Mouse (Mus musculus) lung, postnatal 0 days (tissue): Measurements from ENCODE around the gene Adad1. TPM values are rescaled to one million over a fixed set of nuclear protein-coding genes. Genes with fewer than 3 reads are reported as not detected.

ENCODE experiments used
- ATAC-seq: fragments of 200-750 bp; cut with Nextera tagmentation; 2 replicates; pipeline ENCODE4 v1.8.0; 2017; ENCODE audit warnings: moderate library complexity
- DNase-seq: peaks from one replicate; pipeline ENCODE4 v3.0.0-alpha.2; 2016; ENCODE audit warnings: low spot score
- H3K27ac ChIP-seq: fragments of 300-500 bp; sonication (generic); 2 replicates; pipeline ENCODE4 v1.5.1; 2014; ENCODE audit warnings: antibody characterized with exemption, mild to moderate bottlenecking, low read length, mixed read lengths
- H3K27me3 ChIP-seq: fragments of 300-500 bp; sonication (generic); replicated peaks from 2 replicates; pipeline ENCODE4 v1.6.1; 2014; ENCODE audit warnings: low read length, mixed read lengths; ENCODE audit not compliant: insufficient read depth
- H3K36me3 ChIP-seq: fragments of 300-500 bp; sonication (generic); 2 replicates; pipeline ENCODE4 v1.6.1; 2014; ENCODE audit warnings: low read length, mixed read lengths; ENCODE audit not compliant: insufficient read depth
- H3K4me1 ChIP-seq: fragments of 300-500 bp; sonication (generic); 2 replicates; pipeline ENCODE4 v1.6.1; 2014; ENCODE audit warnings: antibody characterized with exemption, low read depth, low read length, mixed read lengths; ENCODE audit not compliant: insufficient read depth
- H3K4me2 ChIP-seq: fragments of 300-500 bp; sonication (generic); replicated peaks from 2 replicates; pipeline ENCODE4 v1.6.1; 2014; ENCODE audit warnings: low read depth, mild to moderate bottlenecking, low read length, moderate library complexity, mixed read lengths
- H3K4me3 ChIP-seq: fragments of 300-500 bp; sonication (generic); 2 replicates; pipeline ENCODE4 v1.5.1; 2014; ENCODE audit warnings: low read depth, low read length
- H3K9ac ChIP-seq: fragments of 300-500 bp; sonication (generic); replicated peaks from 2 replicates; pipeline ENCODE4 v1.6.1; 2014; ENCODE audit warnings: low read depth, mild to moderate bottlenecking
- H3K9me3 ChIP-seq: fragments of 300-500 bp; sonication (generic); 2 replicates; pipeline ENCODE4 v1.6.1; 2016; ENCODE audit warnings: low read length, mixed read lengths
- CTCF ChIP-seq: IDR thresholded peaks from 2 replicates; pipeline ENCODE4 v1.5.1; 2016; ENCODE audit warnings: antibody characterized with exemption, mild to moderate bottlenecking
- EP300 ChIP-seq: IDR thresholded peaks from 2 replicates; pipeline ENCODE4 v1.6.1; 2016; ENCODE audit warnings: antibody characterized with exemption, mild to moderate bottlenecking, control low read depth
- WGBS: fragments of 180-500 bp; shearing (Covaris S2); extraction: QIAGEN DNeasy Blood & Tissue Kit; methylation state at CpG from one replicate; pipeline ENCODE4 v1.1.7; 2014; 5-methylcytosine and 5-hydroxymethylcytosine counted together
- polyA plus RNA-seq: library from polyadenylated mRNA; unstranded; fragments of >200 nt; fragmentation: Nextera tagmentation; extraction: Ambion mirVana; gene quantifications from 2 replicates; pipeline ENCODE4 v1.2.1, GENCODE M21; 2015

The Adad1 gene
- polyA plus RNA-seq, 1 experiment from 2014 or later: not detected

GRCm38 (mm10) chr3:37153004-37153403, 89.7 kb downstream of the Adad1 start:
- no peaks in the 10 kb centered on the region for H3K4me1 ChIP-seq
- no peak overlapping the region for H3K9ac ChIP-seq
- no peak for ATAC-seq
- H3K36me3 ChIP-seq: no peaks in the 10 kb centered on the region
- no peak overlapping the region for H3K4me2 ChIP-seq
- no peak for DNase-seq
- no peaks in the 10 kb centered on the region for H3K9me3 ChIP-seq
- WGBS: 83% methylated on average over 7 of the region's 7 CpGs
- TF ChIP-seq EP300: no peak
- no peak for TF ChIP-seq CTCF
- no peak overlapping the region for H3K4me3 ChIP-seq
- no peaks in the 10 kb centered on the region for H3K27me3 ChIP-seq
- no peak overlapping the region for H3K27ac ChIP-seq

GRCm38 (mm10) chr3:37154396-37154795, 91.1 kb downstream of the Adad1 start:
- no peaks in the 10 kb centered on the region for H3K4me1 ChIP-seq
- DNase-seq: no peak
- ATAC-seq: no peak
- H3K27me3 ChIP-seq: no peaks in the 10 kb centered on the region
- no peaks in the 10 kb centered on the region for H3K9me3 ChIP-seq
- no peak; the same call in 1 of the 2 replicates for TF ChIP-seq CTCF
- TF ChIP-seq EP300: no peak
- H3K4me2 ChIP-seq: no peak overlapping the region
- H3K27ac ChIP-seq: no peak overlapping the region
- no peak overlapping the region for H3K9ac ChIP-seq
- WGBS: 49% methylated on average over 7 of the region's 7 CpGs
- H3K36me3 ChIP-seq: no peaks in the 10 kb centered on the region
- H3K4me3 ChIP-seq: no peak overlapping the region

GRCm38 (mm10) chr3:37157082-37157481, 93.8 kb downstream of the Adad1 start:
- Histone ChIP-seq H3K9ac (no peak overlapping the region), H3K4me3 (no peak overlapping the region), H3K27ac (no peak overlapping the region), H3K4me1 (no peaks in the 10 kb centered on the region), H3K27me3 (no peaks in the 10 kb centered on the region), H3K9me3 (no peaks in the 10 kb centered on the region), H3K36me3 (no peaks in the 10 kb centered on the region), H3K4me2 (no peak overlapping the region)
- WGBS: 57% methylated on average over 8 of the region's 8 CpGs
- TF ChIP-seq CTCF: no peak
- no peak for TF ChIP-seq EP300
- ATAC-seq (no peak), DNase-seq (no peak)

GRCm38 (mm10) chr3:37158246-37158645, 94.9 kb downstream of the Adad1 start:
- Histone ChIP-seq H3K9me3 (no peaks in the 10 kb centered on the region), H3K36me3 (no peaks in the 10 kb centered on the region), H3K27me3 (no peaks in the 10 kb centered on the region), H3K4me2 (no peak overlapping the region), H3K4me1 (no peaks in the 10 kb centered on the region), H3K27ac (no peak overlapping the region), H3K9ac (no peak overlapping the region), H3K4me3 (no peak overlapping the region)
- WGBS: 53% methylated on average over 3 of the region's 3 CpGs
- no peak for ATAC-seq
- TF ChIP-seq EP300: no peak
- TF ChIP-seq CTCF: no peak
- DNase-seq: no peak

GRCm38 (mm10) chr3:37161096-37161495, 97.8 kb downstream of the Adad1 start:
- ATAC-seq (no peak), DNase-seq (no peak)
- Histone ChIP-seq H3K4me1 (no peaks in the 10 kb centered on the region), H3K36me3 (no peaks in the 10 kb centered on the region), H3K9ac (no peak overlapping the region), H3K27me3 (no peaks in the 10 kb centered on the region), H3K4me3 (no peak overlapping the region), H3K9me3 (no peaks in the 10 kb centered on the region), H3K4me2 (no peak overlapping the region), H3K27ac (no peak overlapping the region)
- WGBS: 80% methylated on average over 4 of the region's 4 CpGs
- TF ChIP-seq CTCF (no peak), EP300 (no peak)

- Histone ChIP-seq H3K4me1 (no peaks in the 10 kb centered on the region), H3K4me3 (no peak overlapping the region), H3K27me3 (no peaks in the 10 kb centered on the region), H3K27ac (no peak overlapping the region), H3K9me3 (no peaks in the 10 kb centered on the region), H3K9ac (no peak overlapping the region), H3K36me3 (no peaks in the 10 kb centered on the region), H3K4me2 (no peak overlapping the region)
- DNase-seq: no peak
- TF ChIP-seq EP300 (no peak), CTCF (no peak)
- ATAC-seq: no peak
- 86% methylated on average over 2 of the region's 2 CpGs for WGBS
Observed at GRCm38 (mm10) chr3:37169283-37169682, 106.0 kb downstream of the Adad1 start.

Other genes with a start within 250 kb of the Adad1 start
- gene 4932438A13Rik, start 200.4 kb upstream of the Adad1 start, polyA plus RNA-seq: 28.8 and 32.2 TPM in 2 replicates
- 0.25 and 0.37 TPM in 2 replicates for gene Il2, start 62.4 kb downstream of the Adad1 start, polyA plus RNA-seq
- gene Il21, start 169.1 kb downstream of the Adad1 start, polyA plus RNA-seq: not detected in 2 replicates
- 3.3 and 4.0 TPM in 2 replicates for gene Bbs12, start 249.0 kb downstream of the Adad1 start, polyA plus RNA-seq
- gene Cetn4, start 249.2 kb downstream of the Adad1 start, polyA plus RNA-seq: 6.5 and 7.1 TPM in 2 replicates